Mouse (Mus musculus): ENCODE data around the gene Ermard.

- TF ChIP-seq CTCF (IDR thresholded peaks at IDR 0.05; ENCODE audit: control insufficient read depth, insufficient read depth, insufficient read length) (no peak), USF1 (IDR thresholded peaks at IDR 0.05; ENCODE audit: low read depth) (no peak), CEBPB (IDR thresholded peaks at IDR 0.05; ENCODE audit: low read depth) (no peak)
Observed at GRCm38 (mm10) chr17:15130288-15130656, 89.3 kb downstream of the Ermard start.
